Mouse (Mus musculus): Measurements from ENCODE around the gene 1700007K13Rik. TPM values are rescaled to one million over a fixed set of nuclear protein-coding genes. Genes with fewer than 3 reads are reported as not detected.

The 1700007K13Rik gene
- total and polyA plus RNA-seq, 2 experiments from 2014 or later = 0.15 TPM; not detected in 1

DNA sequence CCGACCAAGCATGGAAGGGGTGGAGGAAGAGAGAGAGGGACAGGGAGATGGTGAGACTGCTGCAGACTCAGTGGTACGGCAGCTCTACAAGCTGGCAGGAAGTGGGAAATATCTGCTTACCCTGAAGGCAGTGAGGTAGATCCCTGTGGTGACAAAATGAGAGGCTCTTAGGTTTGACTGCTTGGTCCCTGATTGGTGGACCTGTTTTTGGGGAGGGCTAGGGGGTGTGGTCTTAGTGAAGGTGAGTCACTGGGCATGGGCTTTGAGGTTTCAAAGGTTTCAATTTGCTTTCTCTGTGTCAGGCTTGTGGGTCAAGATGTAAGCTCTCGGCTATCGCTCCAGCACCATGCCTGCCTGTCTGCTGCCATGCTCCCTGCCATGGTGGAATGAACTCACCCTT is 21.1 kb downstream of the 1700007K13Rik start:
- Histone ChIP-seq H3K27me3 (ENCODE audit: control insufficient read depth, insufficient read depth, low read length) (no peaks in the 10 kb centered on the region), H3K36me3 (replicated peaks; ENCODE audit: control insufficient read depth, insufficient read depth, low read length) (no peaks in the 10 kb centered on the region), H3K9me3 (replicated peaks; ENCODE audit: control insufficient read depth, low read length) (no peaks in the 10 kb centered on the region), H3K4me3 (ENCODE audit: low read depth, low read length) (no peak overlapping the region), H3K27ac (ENCODE audit: low read depth) (no peak overlapping the region), H3K9ac (replicated peaks; ENCODE audit: low read depth, low read length) (no peak overlapping the region), H3K4me1 (ENCODE audit: control insufficient read depth, insufficient read depth) (peaks cover 8% of the 10 kb centered on the region), H3K4me2 (ENCODE audit: low read depth, low read length) (no peak overlapping the region)
- 79% methylated on average over 4 of the region's 4 CpGs for WGBS
- DNase-seq (ENCODE audit: low spot score) (no peak), ATAC-seq (ENCODE audit: insufficient read depth, low read depth) (no peak)
- TF ChIP-seq EP300 (IDR thresholded peaks at IDR 0.05; ENCODE audit: low read depth) (no peak), CTCF (IDR thresholded peaks at IDR 0.05; ENCODE audit: low read depth) (no peak)

DNA sequence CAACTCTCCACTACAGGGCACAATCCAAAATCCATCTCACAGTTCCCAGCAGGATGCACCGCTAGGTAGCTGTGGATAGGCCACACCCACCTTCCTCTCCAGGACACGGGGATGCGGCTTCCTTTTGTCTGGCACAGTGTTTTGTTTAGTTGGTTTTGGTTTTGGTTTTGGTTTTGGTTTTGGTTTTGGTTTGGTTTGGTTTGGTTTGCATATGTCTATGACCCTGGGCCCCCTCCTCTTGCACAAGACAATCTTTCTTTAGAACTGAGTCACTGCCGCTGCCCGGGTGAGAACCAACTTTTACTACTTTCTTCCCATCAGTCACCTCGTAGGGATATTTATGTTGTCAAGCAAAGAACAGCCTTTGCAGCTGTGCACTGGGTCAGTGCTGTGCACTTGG is 25.3 kb downstream of the 1700007K13Rik start:
- ATAC-seq (ENCODE audit: insufficient read depth, low read depth) (no peak), DNase-seq (ENCODE audit: low spot score) (no peak)
- H3K36me3 ChIP-seq (replicated peaks; ENCODE audit: control insufficient read depth, insufficient read depth, low read length) = no peaks in the 10 kb centered on the region
- H3K4me3 ChIP-seq (ENCODE audit: low read depth, low read length) = no peak overlapping the region
- no peaks in the 10 kb centered on the region for H3K27me3 ChIP-seq (ENCODE audit: control insufficient read depth, insufficient read depth, low read length)
- WGBS = 62% methylated on average over 6 of the region's 6 CpGs
- H3K9ac ChIP-seq (replicated peaks; ENCODE audit: low read depth, low read length) = no peak overlapping the region
- no peaks in the 10 kb centered on the region for H3K4me1 ChIP-seq (ENCODE audit: control insufficient read depth, insufficient read depth)
- H3K9me3 ChIP-seq (replicated peaks; ENCODE audit: control insufficient read depth, low read length) = no peaks in the 10 kb centered on the region
- no peak overlapping the region for H3K27ac ChIP-seq (ENCODE audit: low read depth)
- H3K4me2 ChIP-seq (ENCODE audit: low read depth, low read length) = no peak overlapping the region
- TF ChIP-seq CTCF (IDR thresholded peaks at IDR 0.05; ENCODE audit: low read depth) = no peak
- TF ChIP-seq EP300 (IDR thresholded peaks at IDR 0.05; ENCODE audit: low read depth) = no peak

DNA sequence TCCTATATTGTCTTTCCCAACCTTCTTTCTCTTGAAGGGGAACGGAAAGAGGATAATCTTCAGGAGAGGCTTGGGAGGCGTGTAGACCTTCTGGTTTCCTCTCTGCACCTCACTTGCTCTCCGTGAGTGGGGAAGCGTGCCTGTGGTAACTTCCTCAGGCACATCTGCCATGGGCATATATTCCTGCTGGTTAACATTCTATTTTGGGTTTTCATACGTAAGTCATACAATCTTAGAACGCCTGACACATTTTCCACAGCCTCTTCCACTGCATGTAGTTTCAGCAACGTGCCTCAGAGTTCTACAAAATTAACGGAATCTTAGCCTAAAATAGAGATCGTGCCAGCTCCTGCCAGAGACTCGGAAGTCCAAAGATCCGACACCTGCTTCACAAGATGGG is 30.7 kb downstream of the 1700007K13Rik start:
- Histone ChIP-seq H3K4me2 (ENCODE audit: low read depth, low read length) (no peak overlapping the region), H3K9ac (replicated peaks; ENCODE audit: low read depth, low read length) (no peak overlapping the region), H3K4me1 (ENCODE audit: control insufficient read depth, insufficient read depth) (no peaks in the 10 kb centered on the region), H3K27ac (ENCODE audit: low read depth) (no peak overlapping the region), H3K36me3 (replicated peaks; ENCODE audit: control insufficient read depth, insufficient read depth, low read length) (no peaks in the 10 kb centered on the region), H3K9me3 (replicated peaks; ENCODE audit: control insufficient read depth, low read length) (no peaks in the 10 kb centered on the region), H3K27me3 (ENCODE audit: control insufficient read depth, insufficient read depth, low read length) (no peaks in the 10 kb centered on the region), H3K4me3 (ENCODE audit: low read depth, low read length) (no peak overlapping the region)
- ATAC-seq (ENCODE audit: insufficient read depth, low read depth) (no peak), DNase-seq (ENCODE audit: low spot score) (no peak)
- TF ChIP-seq EP300 (IDR thresholded peaks at IDR 0.05; ENCODE audit: low read depth) (no peak), CTCF (IDR thresholded peaks at IDR 0.05; ENCODE audit: low read depth) (no peak)
- WGBS = 77% methylated on average over 11 of the region's 11 CpGs

DNA sequence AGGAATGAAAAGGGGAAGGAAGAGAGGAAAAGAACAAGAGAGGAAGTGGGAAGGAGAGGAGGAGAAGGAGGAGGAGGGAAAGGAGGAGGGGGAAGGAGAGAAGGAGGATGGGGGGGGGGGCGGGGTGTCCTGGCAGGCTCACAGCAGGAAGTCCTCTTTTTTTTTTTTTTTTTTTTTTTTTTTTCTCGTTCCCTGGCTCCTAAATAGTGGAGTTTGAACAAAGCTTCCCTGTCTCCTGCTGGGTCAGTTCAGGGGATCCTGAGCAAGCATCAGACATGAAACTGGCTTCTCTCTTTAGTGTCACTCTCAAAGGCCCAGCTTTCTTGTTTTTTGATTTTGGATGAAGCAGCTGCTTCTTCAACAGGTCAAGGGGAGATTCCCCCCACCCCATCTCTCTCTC is 32.6 kb downstream of the 1700007K13Rik start:
- no peak for DNase-seq (ENCODE audit: low spot score)
- no peaks in the 10 kb centered on the region for H3K27me3 ChIP-seq (ENCODE audit: control insufficient read depth, insufficient read depth, low read length)
- no peak for ATAC-seq (ENCODE audit: insufficient read depth, low read depth)
- H3K9ac ChIP-seq (replicated peaks; ENCODE audit: low read depth, low read length) = no peak overlapping the region
- H3K36me3 ChIP-seq (replicated peaks; ENCODE audit: control insufficient read depth, insufficient read depth, low read length) = no peaks in the 10 kb centered on the region
- H3K4me2 ChIP-seq (ENCODE audit: low read depth, low read length) = no peak overlapping the region
- no peak overlapping the region for H3K27ac ChIP-seq (ENCODE audit: low read depth)
- no peak overlapping the region for H3K4me3 ChIP-seq (ENCODE audit: low read depth, low read length)
- peaks cover 6% of the 10 kb centered on the region; the same call in 1 of the 2 replicates for H3K9me3 ChIP-seq (replicated peaks; ENCODE audit: control insufficient read depth, low read length)
- WGBS = 20% methylated on average over 1 of the region's 2 CpGs
- H3K4me1 ChIP-seq (ENCODE audit: control insufficient read depth, insufficient read depth) = no peaks in the 10 kb centered on the region
- no peak for TF ChIP-seq CTCF (IDR thresholded peaks at IDR 0.05; ENCODE audit: low read depth)
- TF ChIP-seq EP300 (IDR thresholded peaks at IDR 0.05; ENCODE audit: low read depth) = no peak

DNA sequence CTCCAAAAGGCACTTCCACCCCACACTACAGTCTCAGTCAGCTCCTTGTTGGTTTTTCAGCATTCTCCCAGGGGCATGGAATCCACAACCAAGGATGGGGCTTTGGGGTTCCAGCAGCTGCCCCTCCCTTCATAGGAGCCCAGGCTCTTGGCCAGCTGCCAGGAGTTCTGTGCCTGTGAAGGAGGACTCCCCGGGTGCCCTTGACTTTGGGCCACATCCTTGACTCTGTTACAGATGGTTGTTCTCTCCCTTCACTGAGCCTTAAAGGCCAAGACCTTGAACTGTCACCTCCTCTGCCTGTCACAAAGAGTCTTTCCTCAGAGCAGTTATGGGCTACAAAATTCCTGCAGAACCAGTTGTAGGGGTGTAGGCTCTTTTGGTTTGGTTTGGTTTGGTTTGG is 33.3 kb downstream of the 1700007K13Rik start:
- H3K27me3 ChIP-seq (ENCODE audit: control insufficient read depth, insufficient read depth, low read length) = no peaks in the 10 kb centered on the region
- no peaks in the 10 kb centered on the region for H3K4me1 ChIP-seq (ENCODE audit: control insufficient read depth, insufficient read depth)
- no peaks in the 10 kb centered on the region for H3K36me3 ChIP-seq (replicated peaks; ENCODE audit: control insufficient read depth, insufficient read depth, low read length)
- WGBS = 0% methylated on average over 1 of the region's 1 CpGs
- H3K9me3 ChIP-seq (replicated peaks; ENCODE audit: control insufficient read depth, low read length) = peaks cover 6% of the 10 kb centered on the region; the same call in 1 of the 2 replicates
- DNase-seq (ENCODE audit: low spot score) (no peak), ATAC-seq (ENCODE audit: insufficient read depth, low read depth) (no peak)
- H3K27ac ChIP-seq (ENCODE audit: low read depth) = no peak overlapping the region
- H3K4me3 ChIP-seq (ENCODE audit: low read depth, low read length) = no peak overlapping the region
- H3K4me2 ChIP-seq (ENCODE audit: low read depth, low read length) = no peak overlapping the region
- H3K9ac ChIP-seq (replicated peaks; ENCODE audit: low read depth, low read length) = no peak overlapping the region
- TF ChIP-seq CTCF (IDR thresholded peaks at IDR 0.05; ENCODE audit: low read depth) = no peak
- no peak for TF ChIP-seq EP300 (IDR thresholded peaks at IDR 0.05; ENCODE audit: low read depth)

DNA sequence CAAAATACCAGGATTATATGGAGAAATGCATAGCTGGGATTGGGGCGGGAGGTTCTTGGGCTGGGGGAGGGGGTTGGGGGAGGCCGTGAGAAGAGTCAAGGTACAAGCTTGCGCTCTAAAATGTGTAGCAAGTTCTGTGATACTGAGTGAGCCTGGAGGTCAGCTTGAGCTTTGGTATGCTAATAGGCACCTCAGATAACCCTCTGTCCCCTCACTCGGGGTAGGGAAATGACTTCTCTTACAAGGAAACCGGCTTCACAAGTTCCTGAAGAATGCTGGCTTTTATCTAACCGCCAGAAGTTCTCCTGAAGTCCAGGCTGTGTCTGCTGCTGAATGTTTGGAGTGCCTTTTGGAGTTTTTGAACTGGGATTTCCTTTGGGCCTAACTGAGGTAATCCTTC is 35.3 kb downstream of the 1700007K13Rik start:
- no peak overlapping the region for H3K27ac ChIP-seq (ENCODE audit: low read depth)
- no peaks in the 10 kb centered on the region for H3K27me3 ChIP-seq (ENCODE audit: control insufficient read depth, insufficient read depth, low read length)
- no peaks in the 10 kb centered on the region for H3K4me1 ChIP-seq (ENCODE audit: control insufficient read depth, insufficient read depth)
- H3K4me3 ChIP-seq (ENCODE audit: low read depth, low read length) = no peak overlapping the region
- DNase-seq (ENCODE audit: low spot score) = no peak
- H3K9ac ChIP-seq (replicated peaks; ENCODE audit: low read depth, low read length) = no peak overlapping the region
- no peak for ATAC-seq (ENCODE audit: insufficient read depth, low read depth)
- H3K9me3 ChIP-seq (replicated peaks; ENCODE audit: control insufficient read depth, low read length) = peaks cover 6% of the 10 kb centered on the region; the same call in 1 of the 2 replicates
- no peaks in the 10 kb centered on the region for H3K36me3 ChIP-seq (replicated peaks; ENCODE audit: control insufficient read depth, insufficient read depth, low read length)
- 36% methylated on average over 6 of the region's 6 CpGs for WGBS
- no peak for TF ChIP-seq CTCF (IDR thresholded peaks at IDR 0.05; ENCODE audit: low read depth)
- no peak for TF ChIP-seq EP300 (IDR thresholded peaks at IDR 0.05; ENCODE audit: low read depth)
- H3K4me2 ChIP-seq (ENCODE audit: low read depth, low read length) = no peak overlapping the region
